8 mouse cellular contexts compared by ENCODE assay signal in genomic region chr3:130058488-130058887, GRCm38 (mm10). TPM values are rescaled to one million over a fixed set of nuclear protein-coding genes. Genes with fewer than 3 reads are reported as not detected.
DNase-seq lines count a peak whose midpoint lies in the region; ATAC-seq and TF ChIP-seq lines count a peak whose summit lies in the region.

No protein-coding gene starts in this region.

- H3K4me2 ChIP-seq in heart, embryonic 15.5 days: peak overlapping the region; percentile 76
- H3K4me2 ChIP-seq in embryonic facial prominence, embryonic 13.5 days: peak overlapping the region; percentile 77

- H3K9me3 ChIP-seq in heart, embryonic 15.5 days (replicated peaks): no peaks in the 10 kb centered on the region
- H3K9me3 ChIP-seq in embryonic facial prominence, embryonic 13.5 days: no peaks in the 10 kb centered on the region

- H3K36me3 ChIP-seq in heart, embryonic 15.5 days: no peaks in the 10 kb centered on the region
- 0 out of 2 replicates have a peak, but pooled peaks cover 3% of the 10 kb centered on the region for H3K36me3 ChIP-seq in embryonic facial prominence, embryonic 13.5 days

- intact Hi-C loops in heart, postnatal 10 days (cut with DNase I): no loop called here
- intact Hi-C loops in left cerebral cortex, adult 2 months (cut with DNase I): no loop called here

- H3K27me3 ChIP-seq in heart, embryonic 15.5 days: no peaks in the 10 kb centered on the region
- peaks cover 5% of the 10 kb centered on the region; the same call in 1 of the 2 replicates for H3K27me3 ChIP-seq in embryonic facial prominence, embryonic 13.5 days

- TF ChIP-seq CTCF in left cerebral cortex, adult 2 months (IDR thresholded peaks at IDR 0.05): no peak

- no peak for ATAC-seq in heart, embryonic 15.5 days (replicated peaks; ENCODE audit: insufficient number of reproducible peaks, insufficient read depth, low FRiP score, low read depth)
- ATAC-seq in embryonic facial prominence, embryonic 13.5 days (ENCODE audit: insufficient number of reproducible peaks, insufficient read depth, low FRiP score, low TSS enrichment, low read depth): no peak

- 57% methylated on average over 2 of the region's 2 CpGs for WGBS in heart, embryonic 15.5 days
- WGBS in embryonic facial prominence, embryonic 13.5 days: 74% methylated on average over 2 of the region's 2 CpGs

- peaks cover 60% of the 10 kb centered on the region for H3K4me1 ChIP-seq in heart, embryonic 15.5 days (replicated peaks)
- H3K4me1 ChIP-seq in embryonic facial prominence, embryonic 13.5 days: peaks cover 57% of the 10 kb centered on the region

- peak overlapping the region; percentile 59 for H3K27ac ChIP-seq in heart, embryonic 15.5 days
- no peak overlapping the region for H3K27ac ChIP-seq in embryonic facial prominence, embryonic 13.5 days
- H3K27ac ChIP-seq in left cerebral cortex, adult 2 months: no peak overlapping the region

- no peak overlapping the region for H3K4me3 ChIP-seq in heart, embryonic 15.5 days
- no peak overlapping the region for H3K4me3 ChIP-seq in embryonic facial prominence, embryonic 13.5 days
- no peak overlapping the region for H3K4me3 ChIP-seq in left cerebral cortex, adult 2 months

- H3K9ac ChIP-seq in heart, embryonic 15.5 days: no peak overlapping the region
- H3K9ac ChIP-seq in embryonic facial prominence, embryonic 13.5 days: peak overlapping the region; percentile 37

- no peak for DNase-seq in heart, postnatal 10 days
- DNase-seq in Muller cell, postnatal 12 days (ENCODE audit: inconsistent ontology term): peak; percentile 47
- DNase-seq in lung, postnatal 10 days: peak; percentile 10
- no peak for DNase-seq in left cerebral cortex, adult 2 months (ENCODE audit: extremely low spot score in 1 of 2, low spot score in 2 of 2)
- DNase-seq in cerebellum, postnatal 36 days: no peak
- DNase-seq in cerebellum, adult 8-10 months: no peak

RNA-seq across cellular contexts. Expression of gene Sec24b, which starts 2.9 kb away (rescaled TPM):
- polyA plus RNA-seq in heart, embryonic 15.5 days (2015; fragmentation: Nextera tagmentation; extraction: Ambion mirVana): 19.3 and 28.9 TPM in 2 replicates
- total RNA-seq in heart, postnatal 10 days (2021): 10 to 100 TPM; 33.7 to 38.4 TPM
- 32.8 and 33.6 TPM in 2 replicates for polyA plus RNA-seq in embryonic facial prominence, embryonic 13.5 days (2015; fragmentation: Nextera tagmentation; extraction: Ambion mirVana)
- total RNA-seq in left cerebral cortex, adult 2 months (2021): 10 to 100 TPM; 58.4 to 70.0 TPM

Comparison
In these comparisons a context has a peak if more than half of its experiments do, and no peak if none do; other contexts are left out.
1. DNase-seq: peak in Muller cell, postnatal 12 days (single experiment) and lung, postnatal 10 days (single experiment); none in heart, postnatal 10 days (0 of 2), left cerebral cortex, adult 2 months (0 of 2), cerebellum, postnatal 36 days (0 of 2) and cerebellum, adult 8-10 months (single experiment).